10 mouse cellular contexts compared by ENCODE assay signal in the genomic region with DNA sequence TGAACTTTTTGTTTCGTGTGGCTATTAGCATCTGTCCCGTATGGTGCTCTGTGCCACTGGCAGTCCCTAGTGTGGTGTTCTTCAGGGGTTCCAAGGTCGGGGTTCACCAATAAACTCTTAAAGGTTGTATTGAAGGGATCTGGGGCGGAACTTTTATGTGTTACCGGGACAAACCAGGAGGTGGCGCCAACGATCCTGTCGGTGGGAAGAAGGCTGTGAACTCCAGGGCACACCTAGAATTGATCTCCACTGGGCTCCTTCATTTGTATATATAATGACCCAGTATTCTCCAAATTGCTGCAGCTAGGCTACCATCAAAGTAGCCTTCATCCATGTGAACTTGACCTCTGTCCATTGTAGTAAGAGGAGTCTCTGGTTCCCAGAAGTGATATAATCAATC. TPM values are rescaled to one million over a fixed set of nuclear protein-coding genes. Genes with fewer than 3 reads are reported as not detected.
DNase-seq lines count a peak whose midpoint lies in the region; ATAC-seq and TF ChIP-seq lines count a peak whose summit lies in the region.
"Had no signal": no experiment of that assay in that cellular context is flagged by ENCODE, and none has a peak within 500 bp of the region (broad histone marks: within the 10 kb centered on the region; RNA-seq: fewer than 3 reads in every experiment).

No protein-coding gene starts in this region.

- ATAC-seq in hindbrain, embryonic 11.5 days (ENCODE audit: low FRiP score): no peak
- no peak for ATAC-seq in hindbrain, embryonic 13.5 days (ENCODE audit: low FRiP score)
- ATAC-seq in erythroblast, adult 5-6 weeks (replicated peaks; ENCODE audit: low FRiP score, poor library complexity, severe bottlenecking): peak; percentile 53; the same call in 1 of the 2 replicates

- no peak for TF ChIP-seq EP300 in CH12.LX (IDR thresholded peaks at IDR 0.05; ENCODE audit: low read length)

- H3K79me2 ChIP-seq in CH12.LX (replicated peaks; ENCODE audit: control insufficient read depth, extremely low read depth, insufficient read depth, poor library complexity, severe bottlenecking): no peaks in the 10 kb centered on the region

- no peaks in the 10 kb centered on the region for H3K36me3 ChIP-seq in hindbrain, embryonic 11.5 days (ENCODE audit: control insufficient read depth, insufficient read depth, low read length)
- no peaks in the 10 kb centered on the region for H3K36me3 ChIP-seq in hindbrain, embryonic 13.5 days
- no peaks in the 10 kb centered on the region for H3K36me3 ChIP-seq in CH12.LX (replicated peaks in 1 of 2; ENCODE audit: control insufficient read depth in 1 of 2, insufficient read depth in 1 of 2, low read length in 1 of 2)
- no peaks in the 10 kb centered on the region for H3K36me3 ChIP-seq in kidney, adult 2 months (ENCODE audit: control insufficient read depth, insufficient read depth, low read length)
- no peaks in the 10 kb centered on the region for H3K36me3 ChIP-seq in splenic B cell, adult 2 months (ENCODE audit: control insufficient read depth, insufficient read depth, low read length, poor library complexity, severe bottlenecking)

- DNase-seq in hindbrain, embryonic 11.5 days (ENCODE audit: low spot score): peak; percentile 88
- peak; percentile 73 for DNase-seq in CH12.LX (ENCODE audit: extremely low read depth)
- peak; percentile 51 for DNase-seq in kidney, adult 2 months
- DNase-seq in lung, postnatal 36 days: peak; percentile 73
- peak; percentile 82 for DNase-seq in splenic B cell, adult 2 months (ENCODE audit: low read depth, low spot score)

- TF ChIP-seq POLR2A in CH12.LX (IDR thresholded peaks at IDR 0.05; ENCODE audit: low read depth, low read length): no peak
- no peak for TF ChIP-seq POLR2A in bone marrow, adult 2 months (IDR thresholded peaks at IDR 0.05; ENCODE audit: borderline replicate concordance, control insufficient read depth, low read depth, low read length)
- no peak for TF ChIP-seq POLR2A in kidney, adult 2 months (IDR thresholded peaks at IDR 0.05; ENCODE audit: low read depth, low read length)

- H3K4me1 ChIP-seq in hindbrain, embryonic 11.5 days (replicated peaks; ENCODE audit: control insufficient read depth, insufficient read depth, low read length): no peaks in the 10 kb centered on the region
- peaks cover 4% of the 10 kb centered on the region; the same call in 1 of the 2 replicates for H3K4me1 ChIP-seq in hindbrain, embryonic 13.5 days (replicated peaks)
- peaks cover 9 to 34% of the 10 kb centered on the region in 2 experiments; a peak in 3 of 4 replicates for H3K4me1 ChIP-seq in CH12.LX (ENCODE audit: control insufficient read depth in 1 of 2, insufficient read depth in 2 of 2)
- H3K4me1 ChIP-seq in bone marrow, adult 2 months (ENCODE audit: control insufficient read depth, insufficient read depth, low read length): no peaks in the 10 kb centered on the region; the same call in 1 of the 2 replicates
- H3K4me1 ChIP-seq in kidney, adult 2 months (ENCODE audit: control insufficient read depth, insufficient read depth, low read length): no peaks in the 10 kb centered on the region

- TF ChIP-seq CTCF in CH12.LX (conservative IDR thresholded peaks at IDR 0.05 in 1 of 2, IDR thresholded peaks at IDR 0.05 in 1 of 2; ENCODE audit: low read depth in 2 of 2, low read length in 2 of 2): peak; percentile 75 to 84
- TF ChIP-seq CTCF in bone marrow, adult 2 months (IDR thresholded peaks at IDR 0.05; ENCODE audit: control insufficient read depth, insufficient read depth, low read length): peak; percentile 85
- TF ChIP-seq CTCF in kidney, adult 2 months (conservative IDR thresholded peaks at IDR 0.05; ENCODE audit: insufficient read depth, insufficient read length, low read depth, low read length): peak; percentile 75

- no peaks in the 10 kb centered on the region for H3K9me3 ChIP-seq in hindbrain, embryonic 11.5 days (ENCODE audit: control insufficient read depth, low read length)
- H3K9me3 ChIP-seq in hindbrain, embryonic 13.5 days: no peaks in the 10 kb centered on the region
- H3K9me3 ChIP-seq in CH12.LX (replicated peaks; ENCODE audit: low read length): peaks cover 1% of the 10 kb centered on the region

- dilution Hi-C loops in CH12.LX (cut with MboI; ENCODE audit: extremely low pct_ligation_motif_present, extremely low pct_unique_long_range_greater_than_20kb, low sequenced_read_pairs): no loop called here

- in situ Hi-C loops in CH12.LX (cut with MboI; ENCODE audit: low pct_ligation_motif_present, low pct_unique_long_range_greater_than_20kb, low sequenced_read_pairs): loop anchor here (5.0 kb wide), 1 partner anchor 56 kb away; no protein-coding TSS in a partner anchor

- no peak overlapping the region for H3K27ac ChIP-seq in hindbrain, embryonic 11.5 days (ENCODE audit: low read depth, low read length)
- no peak overlapping the region for H3K27ac ChIP-seq in hindbrain, embryonic 13.5 days
- no peak overlapping the region for H3K27ac ChIP-seq in CH12.LX (ENCODE audit: insufficient read depth, low read depth)
- H3K27ac ChIP-seq in bone marrow, adult 2 months (ENCODE audit: control insufficient read depth, insufficient read depth, low read depth, low read length, poor library complexity): no peak overlapping the region
- no peak overlapping the region for H3K27ac ChIP-seq in kidney, adult 2 months (ENCODE audit: insufficient read depth, low read depth, low read length)

- H3K4me3 ChIP-seq in hindbrain, embryonic 11.5 days (ENCODE audit: low read depth, low read length): no peak overlapping the region
- no peak overlapping the region for H3K4me3 ChIP-seq in hindbrain, embryonic 13.5 days
- H3K4me3 ChIP-seq in CH12.LX (replicated peaks in 1 of 3; ENCODE audit: low read depth in 2 of 3, low read length in 2 of 3, poor library complexity in 1 of 3): no peak overlapping the region
- H3K4me3 ChIP-seq in bone marrow, adult 2 months (replicated peaks; ENCODE audit: control insufficient read depth, low read depth, low read length): no peak overlapping the region
- H3K4me3 ChIP-seq in kidney, adult 2 months (ENCODE audit: insufficient read depth, low read depth, low read length): no peak overlapping the region
- H3K4me3 ChIP-seq: erythroblast, embryonic 14.5 days had no signal

- no peak overlapping the region for H3K4me2 ChIP-seq in hindbrain, embryonic 11.5 days (replicated peaks; ENCODE audit: low read depth, low read length)
- H3K4me2 ChIP-seq in hindbrain, embryonic 13.5 days: no peak overlapping the region
- H3K4me2 ChIP-seq in CH12.LX (ENCODE audit: insufficient read depth, low read depth, poor library complexity, severe bottlenecking): no peak overlapping the region

- WGBS in hindbrain, embryonic 11.5 days: 19% methylated on average over 8 of the region's 8 CpGs
- 13% methylated on average over 8 of the region's 8 CpGs for WGBS in hindbrain, embryonic 13.5 days
- WGBS in bone marrow, adult 2 months: 5% methylated on average over 8 of the region's 8 CpGs
- 8% methylated on average over 8 of the region's 8 CpGs for WGBS in kidney, adult 2 months

- H3K27me3 ChIP-seq in hindbrain, embryonic 11.5 days (ENCODE audit: control insufficient read depth, insufficient read depth, low read length): no peaks in the 10 kb centered on the region
- peaks cover 15% of the 10 kb centered on the region; the same call in 1 of the 2 replicates for H3K27me3 ChIP-seq in hindbrain, embryonic 13.5 days
- H3K27me3 ChIP-seq in CH12.LX (replicated peaks): peaks cover 2% of the 10 kb centered on the region
- no peaks in the 10 kb centered on the region for H3K27me3 ChIP-seq in kidney, adult 2 months (replicated peaks; ENCODE audit: control insufficient read depth, insufficient read depth, low read length)
- H3K27me3 ChIP-seq in splenic B cell, adult 2 months (ENCODE audit: control insufficient read depth, insufficient read depth, low read length, poor library complexity, severe bottlenecking): no peaks in the 10 kb centered on the region

- peak; percentile 70 for TF ChIP-seq RAD21 in CH12.LX (IDR thresholded peaks at IDR 0.05; ENCODE audit: low read depth, low read length)

- no peak overlapping the region for H3K9ac ChIP-seq in hindbrain, embryonic 11.5 days (ENCODE audit: low read depth, low read length)
- H3K9ac ChIP-seq in hindbrain, embryonic 13.5 days: no peak overlapping the region
- no peak overlapping the region for H3K9ac ChIP-seq in CH12.LX (ENCODE audit: insufficient read depth, low read depth)

TF ChIP-seq in CH12.LX, 34 proteins besides CTCF, POLR2A, EP300 and RAD21:
- TF ChIP-seq ELF1 (IDR thresholded peaks at IDR 0.05; ENCODE audit: low read depth, low read length): 0 out of 2 replicates have a peak, but pooled peaks have one; percentile 19
- no peak for TF ChIP-seq IRF4 (IDR thresholded peaks at IDR 0.05; ENCODE audit: low read depth, low read length)
- peak; percentile 85 for TF ChIP-seq SMC3 (IDR thresholded peaks at IDR 0.05; ENCODE audit: low read depth, low read length)
- TF ChIP-seq NELFE (IDR thresholded peaks at IDR 0.05; ENCODE audit: low read depth, low read length): 0 out of 2 replicates have a peak, but pooled peaks have one; percentile 12
- no peak for TF ChIP-seq USF1 (IDR thresholded peaks at IDR 0.05; ENCODE audit: low read depth, low read length)

RNA-seq across cellular contexts. Expression of gene Npffr1, which starts 10.6 kb away (rescaled TPM):
- polyA plus RNA-seq in hindbrain, embryonic 11.5 days (2014; fragmentation: Nextera tagmentation; extraction: Ambion mirVana): 0.11 and 0.13 TPM in 2 replicates
- polyA plus RNA-seq in hindbrain, embryonic 13.5 days (2015; fragmentation: Nextera tagmentation; extraction: Ambion mirVana): 0.40 and 0.42 TPM in 2 replicates
- total RNA-seq in CH12.LX (2012; rRNA removed) (not detected in 2 replicates), CH12.LX (2014; rRNA removed) (not detected in 2 replicates)
- not detected in 2 replicates for polyA plus RNA-seq in CH12.LX (2012; ENCODE audit: insufficient read length, low read depth)
- polyA plus RNA-seq in bone marrow, adult 2 months (2011; ENCODE audit: insufficient read depth, insufficient read length, low replicate concordance, missing spikeins): 0.74 and 1.4 TPM in 2 replicates
- total RNA-seq in erythroblast, adult 5-6 weeks (2015; ENCODE audit: low replicate concordance): not detected in 2 replicates
- total RNA-seq in erythroblast, adult 5-6 weeks (2017; ENCODE audit: low replicate concordance): not detected in 2 replicates
- polyA plus RNA-seq in kidney, adult 2 months (2012; rRNA removed): 0.05 and 0.08 TPM in 2 replicates
- polyA plus RNA-seq: erythroblast, embryonic 14.5 days; lung, embryonic 16.5 days had no signal

RNA-seq across cellular contexts. Expression of gene Ppa1, which starts 42.5 kb away (rescaled TPM):
- 276 and 297 TPM in 2 replicates for polyA plus RNA-seq in hindbrain, embryonic 11.5 days (2014; fragmentation: Nextera tagmentation; extraction: Ambion mirVana)
- 206 and 209 TPM in 2 replicates for polyA plus RNA-seq in hindbrain, embryonic 13.5 days (2015; fragmentation: Nextera tagmentation; extraction: Ambion mirVana)
- total RNA-seq in CH12.LX (2012; rRNA removed): 178 and 257 TPM in 2 replicates
- 337 and 352 TPM in 2 replicates for total RNA-seq in CH12.LX (2014; rRNA removed)
- polyA plus RNA-seq in CH12.LX (2012; ENCODE audit: insufficient read length, low read depth): 249 and 250 TPM in 2 replicates
- 11.7 and 19.7 TPM in 2 replicates for polyA plus RNA-seq in bone marrow, adult 2 months (2011; ENCODE audit: insufficient read depth, insufficient read length, low replicate concordance, missing spikeins)
- 14.4 and 18.1 TPM in 2 replicates for total RNA-seq in erythroblast, adult 5-6 weeks (2015; ENCODE audit: low replicate concordance)
- 19.2 and 22.2 TPM in 2 replicates for total RNA-seq in erythroblast, adult 5-6 weeks (2017; ENCODE audit: low replicate concordance)
- polyA plus RNA-seq in kidney, adult 2 months (2012; rRNA removed): 34.6 and 34.9 TPM in 2 replicates
